Mouse (Mus musculus) right cerebral cortex, adult 18-20 months (tissue): ENCODE measurements around the gene Muc1.

Source experiments
- DNase-seq: peaks from one replicate; pipeline ENCODE4 v3.0.0; 2022; ENCODE audit warnings: mixed read lengths

Muc1 gene

GRCm38 (mm10) chr3:89228836-89229235, at the start of gene Muc1:
Muc1 (plus strand) TSS chr3:89229057.
- DNase-seq, result no peak

- DNase-seq, result no peak
Observed at GRCm38 (mm10) chr3:89181749-89182500, 46.9 kb upstream of the Muc1 start.

- DNase-seq, result no peak
Observed at GRCm38 (mm10) chr3:89182531-89183057, 46.3 kb upstream of the Muc1 start.

- DNase-seq, result peak; percentile 95
Observed at GRCm38 (mm10) chr3:89183058-89183958, 45.5 kb upstream of the Muc1 start, which contains the start of gene Fam189b. Fam189b (plus strand) TSS chr3:89183143.

- DNase-seq, result no peak
Observed at GRCm38 (mm10) chr3:89183959-89184315, 44.9 kb upstream of the Muc1 start.

GRCm38 (mm10) chr3:89187197-89187596, 41.7 kb upstream of the Muc1 start:
- DNase-seq, result no peak

- DNase-seq, result no peak
Observed at GRCm38 (mm10) chr3:89187690-89188477, 41.0 kb upstream of the Muc1 start.

GRCm38 (mm10) chr3:89188478-89188875, 40.4 kb upstream of the Muc1 start:
- DNase-seq, result no peak

GRCm38 (mm10) chr3:89190436-89190835, 38.4 kb upstream of the Muc1 start:
- DNase-seq, result no peak

- no peak for DNase-seq
Observed at GRCm38 (mm10) chr3:89193351-89193750, 35.5 kb upstream of the Muc1 start.

- no peak for DNase-seq
Observed at GRCm38 (mm10) chr3:89193853-89194252, 35.0 kb upstream of the Muc1 start.

GRCm38 (mm10) chr3:89195979-89196877, 32.6 kb upstream of the Muc1 start:
- peak; percentile 91 for DNase-seq

GRCm38 (mm10) chr3:89199839-89200238, 29.0 kb upstream of the Muc1 start:
- DNase-seq, result no peak

GRCm38 (mm10) chr3:89202253-89203141, 26.4 kb upstream of the Muc1 start, which contains the start of gene Gba:
Gba (plus strand) TSS chr3:89202928.
- peak; percentile 89 for DNase-seq

GRCm38 (mm10) chr3:89203142-89203514, 25.7 kb upstream of the Muc1 start:
- no peak for DNase-seq

- no peak for DNase-seq
Observed at GRCm38 (mm10) chr3:89206079-89206478, 22.8 kb upstream of the Muc1 start.

- no peak for DNase-seq
Observed at GRCm38 (mm10) chr3:89206695-89207094, 22.2 kb upstream of the Muc1 start.

GRCm38 (mm10) chr3:89208075-89208657, 20.7 kb upstream of the Muc1 start:
- no peak for DNase-seq

GRCm38 (mm10) chr3:89208736-89209135, 20.1 kb upstream of the Muc1 start:
- DNase-seq, result no peak

GRCm38 (mm10) chr3:89209731-89210130, 19.1 kb upstream of the Muc1 start:
- DNase-seq, result no peak
